Mouse (Mus musculus): ENCODE measurements around the gene Traf1.

Traf1 gene

DNA sequence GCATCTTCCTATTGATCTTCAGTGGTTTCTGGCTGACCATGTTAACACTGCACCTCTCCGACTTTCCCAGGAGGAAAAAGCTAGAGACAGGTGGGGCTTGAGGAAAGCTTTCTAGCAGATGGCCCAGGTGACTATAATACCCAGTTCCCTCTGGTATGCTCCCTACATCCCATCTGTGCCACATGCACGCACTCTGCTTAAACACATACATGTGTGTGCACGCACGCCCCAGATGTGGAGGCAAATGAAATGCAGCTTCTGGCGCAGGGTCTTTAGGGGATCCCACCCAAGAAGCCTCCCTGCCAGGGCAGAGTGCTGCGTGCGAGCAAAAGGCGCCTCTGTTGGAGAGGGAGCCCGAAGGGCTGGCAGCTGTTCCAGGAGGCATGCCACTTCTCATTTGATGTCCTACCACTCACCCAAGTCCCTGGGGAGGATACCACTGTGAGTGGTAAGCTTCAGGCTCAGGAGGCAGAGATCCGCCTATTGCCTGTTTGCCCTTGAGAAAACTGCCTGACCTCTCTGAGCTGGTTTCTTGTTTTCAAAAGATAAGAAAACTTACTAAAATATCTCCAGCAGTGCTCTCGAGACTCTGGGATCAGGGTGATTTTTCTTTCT, 20.4 kb downstream of the Traf1 start:
- no peak for DNase-seq (ENCODE audit: low read depth, low spot score)

- DNase-seq (ENCODE audit: low read depth, low spot score): no peak
These were observed 21.3 kb downstream of the Traf1 start for GRCm38 (mm10) chr2:34940246-34940645.

- no peak for DNase-seq (ENCODE audit: low read depth, low spot score)
These were observed 23.0 kb downstream of the Traf1 start for GRCm38 (mm10) chr2:34938269-34939208.

DNA sequence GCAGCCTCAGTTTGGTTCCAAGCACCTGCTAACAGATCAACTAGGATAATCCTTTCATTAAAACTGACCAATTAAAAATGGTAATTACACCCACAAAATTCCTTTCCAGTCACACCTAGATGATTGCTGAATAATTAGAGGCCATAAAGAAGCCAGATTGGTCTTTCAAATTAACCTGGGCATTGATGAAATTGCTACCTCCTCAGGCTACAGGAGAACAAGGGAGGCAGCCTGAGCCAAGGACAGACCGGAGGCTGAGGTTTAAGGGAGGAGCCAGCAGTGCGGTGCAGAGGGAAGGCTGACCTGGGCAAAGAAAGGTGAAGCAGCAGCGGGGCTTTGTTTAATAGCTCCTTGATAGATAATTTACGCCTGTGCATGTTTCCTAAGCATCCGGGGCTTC, 24.1 kb downstream of the Traf1 start:
- DNase-seq (ENCODE audit: low read depth, low spot score): no peak

GRCm38 (mm10) chr2:34927320-34927719, 34.3 kb downstream of the Traf1 start:
- DNase-seq (ENCODE audit: low read depth, low spot score): no peak

- no peak for DNase-seq (ENCODE audit: low read depth, low spot score)
These were observed 38.8 kb downstream of the Traf1 start for GRCm38 (mm10) chr2:34922729-34923128.

DNA sequence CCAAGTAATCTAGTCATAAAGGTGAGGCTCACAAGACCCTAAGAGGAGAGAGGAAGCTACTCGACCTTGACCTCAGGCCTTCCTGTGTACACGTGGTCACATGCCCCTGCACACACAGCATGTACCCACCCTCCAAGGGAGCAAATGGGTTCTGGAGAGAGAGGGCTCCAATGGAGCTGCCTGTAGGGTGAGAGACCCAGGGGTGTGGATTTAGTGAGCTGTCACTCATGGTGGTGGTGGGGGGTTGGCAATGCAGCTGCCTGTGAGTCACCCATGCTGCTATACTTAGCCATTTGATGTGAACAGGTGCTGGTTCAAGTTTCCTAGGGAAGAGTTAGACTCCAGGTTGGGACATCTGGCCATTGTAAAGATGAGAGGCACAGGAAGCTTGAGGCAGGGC, 41.4 kb downstream of the Traf1 start:
- no peak for DNase-seq (ENCODE audit: low read depth, low spot score)

GRCm38 (mm10) chr2:34915103-34915502, 46.5 kb downstream of the Traf1 start:
- DNase-seq (ENCODE audit: low read depth, low spot score): no peak

- DNase-seq (ENCODE audit: low read depth, low spot score): no peak
These were observed 46.8 kb downstream of the Traf1 start for GRCm38 (mm10) chr2:34914823-34915082.

GRCm38 (mm10) chr2:34914069-34914822, 47.3 kb downstream of the Traf1 start:
- DNase-seq (ENCODE audit: low read depth, low spot score): no peak

GRCm38 (mm10) chr2:34913218-34914068, 48.1 kb downstream of the Traf1 start, which contains the start of gene Phf19:
Gene Phf19, minus strand, starts transcription at chr2:34914026.
- no peak for DNase-seq (ENCODE audit: low read depth, low spot score)

DNA sequence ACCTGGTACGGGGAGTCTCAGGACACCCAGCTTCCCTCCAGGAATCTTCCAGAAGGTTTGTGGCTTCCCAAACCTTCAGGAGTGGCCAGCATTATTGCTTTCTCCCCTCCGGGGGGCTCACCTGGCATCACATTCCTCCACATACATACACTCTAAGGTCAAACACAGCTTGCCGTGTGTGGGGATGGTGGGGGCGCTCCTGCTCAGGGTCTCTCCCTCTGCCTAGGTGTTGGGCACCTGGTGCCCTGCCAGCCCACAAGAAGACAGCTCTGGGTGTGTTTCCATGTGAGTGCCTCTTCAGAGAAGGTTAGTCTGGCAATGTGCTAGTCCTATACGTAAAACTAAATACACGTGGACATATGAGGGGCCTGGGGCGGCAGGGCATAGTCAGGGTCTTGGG, 49.0 kb downstream of the Traf1 start:
- DNase-seq (ENCODE audit: low read depth, low spot score): no peak

GRCm38 (mm10) chr2:34911871-34912270, 49.7 kb downstream of the Traf1 start:
- no peak for DNase-seq (ENCODE audit: low read depth, low spot score)

DNA sequence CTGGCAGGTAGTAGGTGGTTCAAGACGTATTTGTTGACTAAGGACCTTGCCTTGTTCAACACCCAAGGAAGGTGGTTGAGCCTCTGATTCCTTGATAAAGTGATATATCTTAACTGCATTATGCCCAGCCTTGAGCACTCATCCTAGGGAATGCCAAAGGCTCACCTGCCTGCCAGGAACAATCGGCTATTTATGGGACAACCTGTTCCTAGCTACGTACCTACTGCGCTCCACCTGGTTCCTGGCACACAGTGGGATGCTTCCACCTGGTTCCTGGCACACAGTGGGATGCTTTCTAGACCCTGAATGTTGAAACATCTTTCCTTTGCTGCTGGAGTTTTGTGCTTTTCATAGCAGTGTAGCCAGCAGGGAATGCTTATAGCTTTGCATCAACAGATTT, 51.9 kb downstream of the Traf1 start:
- no peak for DNase-seq (ENCODE audit: low read depth, low spot score)

GRCm38 (mm10) chr2:34906861-34907604, 54.5 kb downstream of the Traf1 start:
- no peak for DNase-seq (ENCODE audit: low read depth, low spot score)

DNA sequence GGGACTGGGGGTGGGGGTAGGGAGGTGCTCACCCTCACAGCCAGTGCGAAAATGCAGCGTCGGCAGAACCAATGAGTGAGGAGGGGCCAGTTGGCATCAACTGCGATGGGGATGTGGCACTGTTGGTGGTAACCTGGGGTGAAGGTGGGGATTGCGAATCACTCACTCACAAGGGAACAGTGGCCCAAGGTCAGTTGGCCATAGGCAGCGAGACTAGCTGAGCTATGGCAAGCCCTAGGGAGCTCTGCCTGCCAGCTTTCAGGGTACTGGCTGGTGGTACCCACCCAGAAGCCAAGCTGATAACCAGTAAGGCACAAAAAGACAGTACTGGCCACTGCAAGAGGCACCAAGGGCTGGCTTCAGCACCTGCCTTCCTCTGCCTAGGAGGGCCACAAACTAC, 55.1 kb downstream of the Traf1 start:
- DNase-seq (ENCODE audit: low read depth, low spot score): no peak

DNA sequence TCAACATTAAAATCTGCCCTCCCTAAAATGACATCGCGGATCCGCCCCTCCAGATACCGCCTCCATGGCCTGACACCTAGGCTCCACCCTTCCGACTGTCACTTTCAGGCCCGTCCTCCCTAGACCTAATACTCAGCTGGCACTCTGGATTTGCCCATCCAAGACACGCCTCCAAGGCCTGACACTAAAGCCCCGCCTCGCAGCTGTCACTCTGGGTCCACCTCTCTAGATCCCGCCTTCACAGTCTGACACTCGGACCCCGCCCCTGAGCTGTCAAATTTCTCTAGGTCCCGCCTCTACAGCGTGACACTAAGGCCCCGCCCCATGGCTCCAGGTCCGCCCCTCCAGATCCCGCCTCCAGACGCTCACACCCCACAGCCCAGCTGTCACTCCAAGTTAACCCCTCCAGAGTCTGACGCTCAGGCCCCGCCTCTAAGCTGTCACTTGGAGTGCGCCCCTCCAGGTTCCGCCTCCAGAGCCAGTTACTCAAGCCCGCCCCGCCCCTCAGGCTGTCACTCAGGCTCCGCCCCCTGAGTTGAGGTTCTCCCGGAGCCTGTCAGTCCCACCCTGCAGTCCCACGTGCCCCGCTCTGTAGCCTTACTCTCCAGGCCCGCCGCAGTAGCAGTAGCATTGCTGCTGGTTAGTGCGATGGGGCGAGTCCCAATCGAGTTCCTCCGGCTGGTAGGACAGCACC, 56.6 kb downstream of the Traf1 start:
- peak; percentile 99 for DNase-seq (ENCODE audit: low read depth, low spot score)

- no peak for DNase-seq (ENCODE audit: low read depth, low spot score)
These were observed 57.7 kb downstream of the Traf1 start for GRCm38 (mm10) chr2:34903652-34904405.

- no peak for DNase-seq (ENCODE audit: low read depth, low spot score)
These were observed 58.4 kb downstream of the Traf1 start for GRCm38 (mm10) chr2:34903191-34903590.

- no peak for DNase-seq (ENCODE audit: low read depth, low spot score)
These were observed 58.8 kb downstream of the Traf1 start for GRCm38 (mm10) chr2:34902731-34903130.

Measured in retina, postnatal 7 days (tissue).